Mouse (Mus musculus): ENCODE data around the gene Gm10273. TPM values are rescaled to one million over a fixed set of nuclear protein-coding genes. Genes with fewer than 3 reads are reported as not detected.

Gm10273 gene
- polyA plus RNA-seq, 1 experiment from 2014 or later: 3.4 TPM

- Histone ChIP-seq H3K36me3 (ENCODE audit: control insufficient read depth, insufficient read depth, low read length) (no peaks in the 10 kb centered on the region), H3K9me3 (ENCODE audit: control insufficient read depth, low read length) (no peaks in the 10 kb centered on the region), H3K27me3 (ENCODE audit: control insufficient read depth, insufficient read depth, low read length) (peaks cover 5% of the 10 kb centered on the region; the same call in 1 of the 2 replicates), H3K9ac (ENCODE audit: low read depth, low read length) (no peak overlapping the region), H3K27ac (ENCODE audit: low read depth, low read length) (no peak overlapping the region), H3K4me2 (replicated peaks; ENCODE audit: low read depth, low read length) (no peak overlapping the region), H3K4me3 (ENCODE audit: low read length) (no peak overlapping the region), H3K4me1 (ENCODE audit: control insufficient read depth, insufficient read depth, low read length) (0 out of 2 replicates have a peak, but pooled peaks cover 4% of the 10 kb centered on the region)
- no peak for ATAC-seq (ENCODE audit: low FRiP score, low TSS enrichment)
- WGBS: 96% methylated on average over 12 of the region's 12 CpGs
Measured at GRCm38 (mm10) chr10:59438651-59439050, 43.2 kb downstream of the Gm10273 start.

- H3K9ac ChIP-seq (ENCODE audit: low read depth, low read length): no peak overlapping the region
- H3K4me1 ChIP-seq (ENCODE audit: control insufficient read depth, insufficient read depth, low read length): 0 out of 2 replicates have a peak, but pooled peaks cover 4% of the 10 kb centered on the region
- no peak overlapping the region for H3K4me3 ChIP-seq (ENCODE audit: low read length)
- ATAC-seq (ENCODE audit: low FRiP score, low TSS enrichment): no peak
- H3K9me3 ChIP-seq (ENCODE audit: control insufficient read depth, low read length): no peaks in the 10 kb centered on the region
- no peaks in the 10 kb centered on the region for H3K36me3 ChIP-seq (ENCODE audit: control insufficient read depth, insufficient read depth, low read length)
- WGBS: 29% methylated on average over 5 of the region's 5 CpGs
- H3K27me3 ChIP-seq (ENCODE audit: control insufficient read depth, insufficient read depth, low read length): peaks cover 5% of the 10 kb centered on the region; the same call in 1 of the 2 replicates
- H3K27ac ChIP-seq (ENCODE audit: low read depth, low read length): no peak overlapping the region
- no peak overlapping the region for H3K4me2 ChIP-seq (replicated peaks; ENCODE audit: low read depth, low read length)
Measured at GRCm38 (mm10) chr10:59439508-59439931, 44.1 kb downstream of the Gm10273 start.

- no peak overlapping the region for H3K27ac ChIP-seq (ENCODE audit: low read depth, low read length)
Measured at GRCm38 (mm10) chr10:59440177-59440576, 44.7 kb downstream of the Gm10273 start.

GRCm38 (mm10) chr10:59441735-59442134, 46.3 kb downstream of the Gm10273 start, which contains the start of gene Oit3:
TSS of gene Oit3 (minus strand) at chr10:59441778.
- no peak within 1 kb of the TSS for H3K27ac ChIP-seq (ENCODE audit: low read depth, low read length)
- WGBS: 77% methylated on average over 11 of the region's 11 CpGs
- no peak for ATAC-seq (ENCODE audit: low FRiP score, low TSS enrichment)

More at GRCm38 (mm10) chr10:59440177-59440576, 44.7 kb downstream of the Gm10273 start:
- 72% methylated on average over 6 of the region's 6 CpGs for WGBS
- 0 out of 2 replicates have a peak, but pooled peaks cover 4% of the 10 kb centered on the region for H3K4me1 ChIP-seq (ENCODE audit: control insufficient read depth, insufficient read depth, low read length)
- H3K9ac ChIP-seq (ENCODE audit: low read depth, low read length): no peak overlapping the region
- H3K4me3 ChIP-seq (ENCODE audit: low read length): no peak overlapping the region
- peaks cover 5% of the 10 kb centered on the region; the same call in 1 of the 2 replicates for H3K27me3 ChIP-seq (ENCODE audit: control insufficient read depth, insufficient read depth, low read length)
- no peaks in the 10 kb centered on the region for H3K9me3 ChIP-seq (ENCODE audit: control insufficient read depth, low read length)
- no peak for ATAC-seq (ENCODE audit: low FRiP score, low TSS enrichment)
- H3K36me3 ChIP-seq (ENCODE audit: control insufficient read depth, insufficient read depth, low read length): no peaks in the 10 kb centered on the region
- H3K4me2 ChIP-seq (replicated peaks; ENCODE audit: low read depth, low read length): no peak overlapping the region

GRCm38 (mm10) chr10:59443212-59443611, 47.8 kb downstream of the Gm10273 start:
- Histone ChIP-seq H3K27me3 (ENCODE audit: control insufficient read depth, insufficient read depth, low read length) (peaks cover 5% of the 10 kb centered on the region; the same call in 1 of the 2 replicates), H3K9me3 (ENCODE audit: control insufficient read depth, low read length) (no peaks in the 10 kb centered on the region), H3K4me3 (ENCODE audit: low read length) (no peak overlapping the region), H3K4me2 (replicated peaks; ENCODE audit: low read depth, low read length) (no peak overlapping the region), H3K4me1 (ENCODE audit: control insufficient read depth, insufficient read depth, low read length) (0 out of 2 replicates have a peak, but pooled peaks cover 6% of the 10 kb centered on the region), H3K9ac (ENCODE audit: low read depth, low read length) (no peak overlapping the region), H3K36me3 (ENCODE audit: control insufficient read depth, insufficient read depth, low read length) (no peaks in the 10 kb centered on the region), H3K27ac (ENCODE audit: low read depth, low read length) (no peak overlapping the region)
- ATAC-seq (ENCODE audit: low FRiP score, low TSS enrichment): no peak
- 10% methylated on average over 7 of the region's 7 CpGs for WGBS

More at GRCm38 (mm10) chr10:59441735-59442134, 46.3 kb downstream of the Gm10273 start, which contains the start of gene Oit3:
- peaks cover 5% of the 10 kb centered on the region; the same call in 1 of the 2 replicates for H3K27me3 ChIP-seq (ENCODE audit: control insufficient read depth, insufficient read depth, low read length)
- H3K9ac ChIP-seq (ENCODE audit: low read depth, low read length): no peak within 1 kb of the TSS
- H3K36me3 ChIP-seq (ENCODE audit: control insufficient read depth, insufficient read depth, low read length): no peaks in the 10 kb centered on the region
- H3K4me3 ChIP-seq (ENCODE audit: low read length): no peak within 1 kb of the TSS
- H3K4me2 ChIP-seq (replicated peaks; ENCODE audit: low read depth, low read length): no peak within 1 kb of the TSS
- no peaks in the 10 kb centered on the region for H3K9me3 ChIP-seq (ENCODE audit: control insufficient read depth, low read length)
- H3K4me1 ChIP-seq (ENCODE audit: control insufficient read depth, insufficient read depth, low read length): 0 out of 2 replicates have a peak, but pooled peaks cover 6% of the 10 kb centered on the region

- Histone ChIP-seq H3K4me2 (replicated peaks; ENCODE audit: low read depth, low read length) (no peak overlapping the region), H3K9me3 (ENCODE audit: control insufficient read depth, low read length) (no peaks in the 10 kb centered on the region), H3K4me1 (ENCODE audit: control insufficient read depth, insufficient read depth, low read length) (0 out of 2 replicates have a peak, but pooled peaks cover 6% of the 10 kb centered on the region), H3K27me3 (ENCODE audit: control insufficient read depth, insufficient read depth, low read length) (no peaks in the 10 kb centered on the region), H3K4me3 (ENCODE audit: low read length) (no peak overlapping the region), H3K27ac (ENCODE audit: low read depth, low read length) (no peak overlapping the region), H3K9ac (ENCODE audit: low read depth, low read length) (no peak overlapping the region), H3K36me3 (ENCODE audit: control insufficient read depth, insufficient read depth, low read length) (no peaks in the 10 kb centered on the region)
- no peak for ATAC-seq (ENCODE audit: low FRiP score, low TSS enrichment)
- WGBS: 87% methylated on average over 3 of the region's 3 CpGs
Measured at GRCm38 (mm10) chr10:59444106-59444505, 48.7 kb downstream of the Gm10273 start.

- no peak overlapping the region for H3K4me2 ChIP-seq (replicated peaks; ENCODE audit: low read depth, low read length)
- H3K9ac ChIP-seq (ENCODE audit: low read depth, low read length): no peak overlapping the region
- H3K27me3 ChIP-seq (ENCODE audit: control insufficient read depth, insufficient read depth, low read length): no peaks in the 10 kb centered on the region
- no peaks in the 10 kb centered on the region for H3K36me3 ChIP-seq (ENCODE audit: control insufficient read depth, insufficient read depth, low read length)
- no peak overlapping the region for H3K4me3 ChIP-seq (ENCODE audit: low read length)
- 0 out of 2 replicates have a peak, but pooled peaks cover 6% of the 10 kb centered on the region for H3K4me1 ChIP-seq (ENCODE audit: control insufficient read depth, insufficient read depth, low read length)
- H3K9me3 ChIP-seq (ENCODE audit: control insufficient read depth, low read length): no peaks in the 10 kb centered on the region
- no peak overlapping the region for H3K27ac ChIP-seq (ENCODE audit: low read depth, low read length)
- 51% methylated on average over 8 of the region's 8 CpGs for WGBS
- ATAC-seq (ENCODE audit: low FRiP score, low TSS enrichment): no peak
Measured at GRCm38 (mm10) chr10:59444635-59445034, 49.2 kb downstream of the Gm10273 start.

Other genes with a start within 250 kb of the Gm10273 start
- gene Sept10, start 173.8 kb upstream of the Gm10273 start, polyA plus RNA-seq (2014; fragmentation: Nextera tagmentation; extraction: Ambion mirVana): 54.4 and 55.8 TPM in 2 replicates
- 6.3 and 9.5 TPM in 2 replicates for gene Sowahc, start 173.7 kb upstream of the Gm10273 start, polyA plus RNA-seq (2014; fragmentation: Nextera tagmentation; extraction: Ambion mirVana)
- gene P4ha1, start 72.3 kb upstream of the Gm10273 start, polyA plus RNA-seq (2014; fragmentation: Nextera tagmentation; extraction: Ambion mirVana): 31.7 and 43.7 TPM in 2 replicates
- gene Pla2g12b, start 8.0 kb downstream of the Gm10273 start, polyA plus RNA-seq (2014; fragmentation: Nextera tagmentation; extraction: Ambion mirVana): 0.19 and 0.85 TPM in 2 replicates
- gene Oit3, start 46.1 kb downstream of the Gm10273 start, polyA plus RNA-seq (2014; fragmentation: Nextera tagmentation; extraction: Ambion mirVana): 1.9 and 2.3 TPM in 2 replicates
- not detected in 2 replicates for gene Gm10322, start 220.4 kb downstream of the Gm10273 start, polyA plus RNA-seq (2014; fragmentation: Nextera tagmentation; extraction: Ambion mirVana)
- gene Mcu, start 221.1 kb downstream of the Gm10273 start, polyA plus RNA-seq (2014; fragmentation: Nextera tagmentation; extraction: Ambion mirVana): 34.4 and 36.0 TPM in 2 replicates